Mouse (Mus musculus): Measurements from ENCODE around the gene Stambp. TPM values are rescaled to one million over a fixed set of nuclear protein-coding genes. Genes with fewer than 3 reads are reported as not detected.

Gene Stambp
- polyA plus RNA-seq, 2 experiments, result 20.3 to 30.2 TPM

DNA sequence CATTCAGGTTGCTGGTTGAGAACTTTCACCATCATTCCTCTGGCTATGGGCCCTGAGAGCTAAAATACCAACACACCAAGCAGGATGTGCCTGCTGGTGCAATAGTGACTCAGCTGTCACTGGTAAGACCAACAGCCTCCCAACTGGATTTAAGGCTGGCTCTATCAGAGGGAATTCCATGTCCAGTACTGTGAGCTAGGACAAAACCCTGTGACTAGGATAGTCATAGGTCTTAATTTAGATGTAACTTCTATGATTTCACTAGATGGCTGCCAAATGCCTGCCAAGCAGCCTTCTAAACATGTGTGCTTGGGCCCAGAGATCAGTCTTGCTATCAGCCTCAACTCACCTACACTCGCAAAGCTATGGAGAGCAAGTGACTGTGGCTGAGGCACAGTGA is 40.4 kb upstream of the Stambp start:
- 93% methylated on average over 1 of the region's 1 CpGs for WGBS
- H3K9me3 ChIP-seq (ENCODE audit: control insufficient read depth, low read length), result no peaks in the 10 kb centered on the region
- H3K9ac ChIP-seq (ENCODE audit: low read depth, low read length, severe bottlenecking), result no peak overlapping the region
- DNase-seq (ENCODE audit: low spot score) (no peak), ATAC-seq (ENCODE audit: low FRiP score, low read depth) (no peak)
- H3K4me2 ChIP-seq (replicated peaks; ENCODE audit: low read depth, low read length, severe bottlenecking), result no peak overlapping the region
- H3K27ac ChIP-seq (replicated peaks; ENCODE audit: low read depth, low read length), result no peak overlapping the region
- no peaks in the 10 kb centered on the region for H3K36me3 ChIP-seq (ENCODE audit: control insufficient read depth, insufficient read depth, low read length)
- H3K4me3 ChIP-seq (replicated peaks; ENCODE audit: low read length), result no peak overlapping the region
- TF ChIP-seq POLR2A (IDR thresholded peaks at IDR 0.05; ENCODE audit: borderline replicate concordance, extremely low read depth, insufficient read depth, insufficient read length), result no peak
- no peaks in the 10 kb centered on the region for H3K4me1 ChIP-seq (ENCODE audit: control insufficient read depth, insufficient read depth, low read length)
- no peaks in the 10 kb centered on the region for H3K27me3 ChIP-seq (ENCODE audit: control insufficient read depth, insufficient read depth, low read length)

DNA sequence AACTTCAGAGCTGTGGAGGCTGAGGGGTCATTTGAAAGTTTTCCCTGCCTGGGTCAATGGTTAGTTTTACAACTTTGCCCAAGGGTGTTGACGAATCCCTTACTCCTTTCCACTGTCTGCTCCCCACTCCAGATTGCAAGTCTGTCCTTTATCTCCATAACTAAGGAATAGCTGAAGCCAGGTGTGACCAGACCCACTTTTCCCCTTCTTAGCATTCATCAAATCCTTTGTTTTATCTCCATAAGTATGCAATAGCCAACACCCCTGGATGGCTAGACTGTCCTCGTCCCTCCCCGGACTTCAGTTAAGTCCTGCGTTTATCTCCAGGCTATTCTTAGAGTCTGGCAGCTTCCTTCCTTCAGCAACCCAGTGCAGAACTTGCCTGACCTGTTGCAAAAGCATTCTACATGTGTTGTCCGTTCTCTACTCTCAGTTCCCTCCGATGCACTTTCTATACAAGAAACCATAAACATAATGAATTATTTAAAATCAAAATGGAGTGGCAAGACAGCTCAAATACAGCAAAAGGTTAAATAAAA is 27.2 kb upstream of the Stambp start:
- ATAC-seq (ENCODE audit: low FRiP score, low read depth) (no peak), DNase-seq (ENCODE audit: low spot score) (no peak)
- Histone ChIP-seq H3K27ac (replicated peaks; ENCODE audit: low read depth, low read length) (no peak overlapping the region), H3K4me1 (ENCODE audit: control insufficient read depth, insufficient read depth, low read length) (no peaks in the 10 kb centered on the region), H3K4me2 (replicated peaks; ENCODE audit: low read depth, low read length, severe bottlenecking) (no peak overlapping the region; the same call in 1 of the 2 replicates), H3K9ac (ENCODE audit: low read depth, low read length, severe bottlenecking) (no peak overlapping the region), H3K27me3 (ENCODE audit: control insufficient read depth, insufficient read depth, low read length) (no peaks in the 10 kb centered on the region), H3K9me3 (ENCODE audit: control insufficient read depth, low read length) (no peaks in the 10 kb centered on the region), H3K36me3 (ENCODE audit: control insufficient read depth, insufficient read depth, low read length) (no peaks in the 10 kb centered on the region), H3K4me3 (replicated peaks; ENCODE audit: low read length) (no peak overlapping the region)
- no peak for TF ChIP-seq POLR2A (IDR thresholded peaks at IDR 0.05; ENCODE audit: borderline replicate concordance, extremely low read depth, insufficient read depth, insufficient read length)
- 72% methylated on average over 6 of the region's 6 CpGs for WGBS

DNA sequence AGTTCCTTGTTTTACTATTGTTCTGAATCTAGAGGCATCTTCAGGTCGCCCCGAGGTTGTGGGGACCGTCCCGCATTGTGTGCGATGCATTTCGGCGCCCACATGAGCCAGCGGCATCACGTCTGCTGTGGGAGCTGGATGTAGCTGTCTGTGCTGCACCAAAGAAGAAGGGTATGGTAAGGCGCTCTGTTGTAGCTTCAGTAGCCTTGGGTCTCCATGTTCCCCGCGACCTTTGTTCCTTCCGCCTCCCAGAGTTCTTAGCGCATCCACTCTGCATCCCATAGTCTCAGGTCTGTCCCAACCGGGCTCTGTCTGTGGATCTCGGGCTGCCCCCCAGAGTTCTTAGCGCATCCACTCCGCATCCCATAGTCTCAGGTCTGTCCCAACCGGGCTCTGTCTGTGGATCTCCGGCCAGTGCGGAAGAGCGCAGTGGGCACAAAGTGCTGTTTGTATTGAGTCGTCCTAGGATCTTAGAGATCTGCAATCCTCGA is 26.6 kb upstream of the Stambp start:
- H3K9me3 ChIP-seq (ENCODE audit: control insufficient read depth, low read length), result no peaks in the 10 kb centered on the region
- H3K36me3 ChIP-seq (ENCODE audit: control insufficient read depth, insufficient read depth, low read length), result no peaks in the 10 kb centered on the region
- DNase-seq (ENCODE audit: low spot score) (no peak), ATAC-seq (ENCODE audit: low FRiP score, low read depth) (no peak)
- peak overlapping the region; percentile 37 for H3K4me2 ChIP-seq (replicated peaks; ENCODE audit: low read depth, low read length, severe bottlenecking)
- 33% methylated on average over 24 of the region's 24 CpGs for WGBS
- H3K27ac ChIP-seq (replicated peaks; ENCODE audit: low read depth, low read length), result no peak overlapping the region
- H3K4me1 ChIP-seq (ENCODE audit: control insufficient read depth, insufficient read depth, low read length), result no peaks in the 10 kb centered on the region
- peak overlapping the region; percentile 12; the same call in 1 of the 2 replicates for H3K4me3 ChIP-seq (replicated peaks; ENCODE audit: low read length)
- TF ChIP-seq POLR2A (IDR thresholded peaks at IDR 0.05; ENCODE audit: borderline replicate concordance, extremely low read depth, insufficient read depth, insufficient read length), result no peak
- no peaks in the 10 kb centered on the region for H3K27me3 ChIP-seq (ENCODE audit: control insufficient read depth, insufficient read depth, low read length)
- H3K9ac ChIP-seq (ENCODE audit: low read depth, low read length, severe bottlenecking), result no peak overlapping the region

DNA sequence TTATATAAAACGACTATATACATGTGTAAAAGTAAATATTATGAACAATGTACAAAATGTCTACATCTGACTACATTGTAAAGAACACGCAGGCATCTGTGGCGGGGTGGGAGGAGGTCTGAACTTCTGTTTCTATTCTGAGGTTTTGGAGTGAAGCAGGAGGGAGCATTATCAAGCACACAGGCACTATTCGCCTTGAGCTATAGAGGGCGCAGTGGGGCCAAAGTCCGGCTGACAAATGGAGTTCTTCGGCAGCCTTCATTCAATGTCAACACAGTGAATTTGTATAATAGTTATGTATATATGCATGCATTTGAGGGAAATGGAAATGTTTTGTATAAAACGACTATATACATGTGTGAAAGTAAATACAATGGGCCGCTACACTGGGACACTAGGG is 26.1 kb upstream of the Stambp start:
- Histone ChIP-seq H3K36me3 (ENCODE audit: control insufficient read depth, insufficient read depth, low read length) (no peaks in the 10 kb centered on the region), H3K4me1 (ENCODE audit: control insufficient read depth, insufficient read depth, low read length) (no peaks in the 10 kb centered on the region), H3K27ac (replicated peaks; ENCODE audit: low read depth, low read length) (no peak overlapping the region), H3K9ac (ENCODE audit: low read depth, low read length, severe bottlenecking) (no peak overlapping the region), H3K9me3 (ENCODE audit: control insufficient read depth, low read length) (no peaks in the 10 kb centered on the region), H3K4me2 (replicated peaks; ENCODE audit: low read depth, low read length, severe bottlenecking) (peak overlapping the region; percentile 37), H3K27me3 (ENCODE audit: control insufficient read depth, insufficient read depth, low read length) (no peaks in the 10 kb centered on the region), H3K4me3 (replicated peaks; ENCODE audit: low read length) (peak overlapping the region; percentile 12; the same call in 1 of the 2 replicates)
- DNase-seq (ENCODE audit: low spot score) (peak; percentile 23), ATAC-seq (ENCODE audit: low FRiP score, low read depth) (no peak)
- WGBS, result 10% methylated on average over 9 of the region's 9 CpGs
- no peak for TF ChIP-seq POLR2A (IDR thresholded peaks at IDR 0.05; ENCODE audit: borderline replicate concordance, extremely low read depth, insufficient read depth, insufficient read length)

DNA sequence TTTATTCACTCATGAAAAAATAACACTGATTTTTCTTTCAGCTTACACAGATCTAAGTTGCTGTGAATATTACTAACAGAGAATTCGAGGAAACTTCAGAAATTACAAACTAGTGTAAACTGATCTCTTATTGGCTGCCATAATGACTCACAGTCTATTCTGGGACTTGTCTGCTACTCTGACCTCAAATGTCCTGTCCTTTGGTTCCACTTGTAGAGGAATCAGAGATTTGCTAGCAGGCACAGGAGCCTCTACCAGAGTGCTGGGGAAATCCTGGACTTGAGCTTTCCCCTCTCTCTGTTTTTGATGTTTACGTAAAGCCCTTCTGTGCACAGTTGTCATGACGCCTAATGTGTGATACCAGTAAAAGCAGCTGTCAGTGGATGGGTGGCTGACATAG is 25.5 kb upstream of the Stambp start:
- no peaks in the 10 kb centered on the region for H3K9me3 ChIP-seq (ENCODE audit: control insufficient read depth, low read length)

More for the DNA sequence above, 25.5 kb upstream of the Stambp start:
- no peak for TF ChIP-seq POLR2A (IDR thresholded peaks at IDR 0.05; ENCODE audit: borderline replicate concordance, extremely low read depth, insufficient read depth, insufficient read length)
- H3K4me2 ChIP-seq (replicated peaks; ENCODE audit: low read depth, low read length, severe bottlenecking), result no peak overlapping the region
- H3K9ac ChIP-seq (ENCODE audit: low read depth, low read length, severe bottlenecking), result no peak overlapping the region
- H3K27me3 ChIP-seq (ENCODE audit: control insufficient read depth, insufficient read depth, low read length), result no peaks in the 10 kb centered on the region
- H3K4me1 ChIP-seq (ENCODE audit: control insufficient read depth, insufficient read depth, low read length), result no peaks in the 10 kb centered on the region
- DNase-seq (ENCODE audit: low spot score) (no peak), ATAC-seq (ENCODE audit: low FRiP score, low read depth) (no peak)
- no peaks in the 10 kb centered on the region for H3K36me3 ChIP-seq (ENCODE audit: control insufficient read depth, insufficient read depth, low read length)
- H3K4me3 ChIP-seq (replicated peaks; ENCODE audit: low read length), result no peak overlapping the region
- no peak overlapping the region for H3K27ac ChIP-seq (replicated peaks; ENCODE audit: low read depth, low read length)
- WGBS, result 59% methylated on average over 3 of the region's 3 CpGs
